Mouse (Mus musculus) testis, adult 2 months (tissue): Measurements from ENCODE around the gene Numa1.

Experiments used
- CTCF ChIP-seq: fragments of 200-500 bp; IDR thresholded peaks from 2 replicates; pipeline ENCODE4 v1.5.1; 2012; ENCODE audit warnings: low read depth, mild to moderate bottlenecking, inconsistent platforms, low read length, moderate library complexity; ENCODE audit not compliant: control insufficient read depth, insufficient read depth, insufficient replicate concordance
- POLR2A ChIP-seq: fragments of 200-500 bp; IDR thresholded peaks from 2 replicates; pipeline ENCODE4 v1.6.1; 2012; ENCODE audit warnings: low read depth, mild to moderate bottlenecking, inconsistent platforms, low read length, moderate library complexity; ENCODE audit not compliant: control insufficient read depth

- TF ChIP-seq CTCF (no peak), POLR2A (no peak)
These were observed 101.0 kb downstream of the Numa1 start for GRCm38 (mm10) chr7:102034904-102035303.
